Mouse (Mus musculus): ENCODE measurements around the gene Plscr2.
A peak's percentile ranks its signal among the peaks of the same experiment; 100 is the strongest.

Gene Plscr2

GRCm38 (mm10) chr9:92275486-92276207, at the start of gene Plscr2:
Plscr2 (plus strand) TSS chr9:92275602.
- DNase-seq: no peak

- DNase-seq: no peak
Measured at GRCm38 (mm10) chr9:92226127-92226655, 49.2 kb upstream of the Plscr2 start.

DNA sequence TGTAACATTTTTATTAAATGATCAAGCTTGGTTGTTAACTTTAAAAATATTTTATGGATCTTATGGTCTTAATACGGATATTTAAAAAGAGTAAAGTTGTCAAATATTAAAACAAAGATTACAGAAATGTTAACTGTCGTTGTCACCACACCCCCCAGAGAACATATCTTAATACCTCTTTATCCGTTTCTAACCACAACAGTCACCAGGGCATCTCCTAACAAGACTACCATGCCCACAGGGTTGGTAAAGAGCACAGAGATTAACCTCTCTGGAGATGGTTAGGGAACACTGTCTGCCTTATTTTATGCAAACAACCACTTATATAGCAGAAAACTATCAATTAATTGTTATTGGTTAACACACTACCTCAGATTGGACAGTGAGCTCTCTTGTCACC, 48.6 kb upstream of the Plscr2 start:
- DNase-seq: no peak

DNA sequence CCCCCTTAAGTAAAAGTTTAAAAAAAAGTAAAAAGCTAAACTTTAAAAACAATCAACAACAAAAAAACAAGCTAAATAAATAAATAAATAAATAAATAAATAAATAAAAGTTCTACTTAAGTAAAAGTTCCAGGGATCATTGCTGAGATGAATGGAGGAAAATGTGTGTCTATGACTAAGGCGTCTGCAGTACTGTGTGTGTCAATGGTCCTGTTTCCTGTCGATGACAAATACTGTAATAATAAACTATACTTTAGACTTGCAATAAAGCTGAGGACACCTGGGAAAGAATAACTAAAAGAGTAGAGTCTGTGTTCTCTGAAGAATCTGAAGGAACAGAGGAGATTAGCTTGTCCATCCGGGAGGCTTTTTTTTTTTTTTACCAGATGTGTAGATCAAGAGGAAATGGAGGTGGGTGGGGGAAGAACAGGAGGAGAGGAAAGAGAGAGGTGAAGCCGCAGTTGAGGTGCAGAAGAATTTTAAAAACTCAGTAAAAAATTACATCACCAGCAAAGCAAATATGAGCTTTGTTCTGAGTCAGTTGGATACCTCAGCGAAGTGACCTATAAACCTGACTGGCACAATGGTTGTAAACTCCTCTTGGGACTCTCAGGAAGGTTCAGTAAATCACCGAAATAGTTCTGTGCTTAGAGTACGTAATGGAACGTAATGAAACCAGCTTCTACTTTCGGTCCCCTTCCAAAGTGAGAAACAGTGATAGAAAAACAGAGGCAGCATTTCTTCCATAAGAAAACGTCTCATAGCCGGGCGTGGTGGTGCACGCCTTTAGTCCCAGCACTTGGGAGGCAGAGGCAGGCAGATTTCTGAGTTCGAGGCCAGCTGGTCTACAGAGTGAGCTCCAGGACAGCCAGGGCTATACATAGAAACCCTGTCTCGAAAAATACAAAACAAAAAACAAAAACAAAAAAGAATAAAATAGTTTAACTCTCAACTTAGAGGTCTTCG, 46.3 kb upstream of the Plscr2 start:
- no peak for DNase-seq

GRCm38 (mm10) chr9:92229833-92230205, 45.6 kb upstream of the Plscr2 start:
- no peak for DNase-seq

DNA sequence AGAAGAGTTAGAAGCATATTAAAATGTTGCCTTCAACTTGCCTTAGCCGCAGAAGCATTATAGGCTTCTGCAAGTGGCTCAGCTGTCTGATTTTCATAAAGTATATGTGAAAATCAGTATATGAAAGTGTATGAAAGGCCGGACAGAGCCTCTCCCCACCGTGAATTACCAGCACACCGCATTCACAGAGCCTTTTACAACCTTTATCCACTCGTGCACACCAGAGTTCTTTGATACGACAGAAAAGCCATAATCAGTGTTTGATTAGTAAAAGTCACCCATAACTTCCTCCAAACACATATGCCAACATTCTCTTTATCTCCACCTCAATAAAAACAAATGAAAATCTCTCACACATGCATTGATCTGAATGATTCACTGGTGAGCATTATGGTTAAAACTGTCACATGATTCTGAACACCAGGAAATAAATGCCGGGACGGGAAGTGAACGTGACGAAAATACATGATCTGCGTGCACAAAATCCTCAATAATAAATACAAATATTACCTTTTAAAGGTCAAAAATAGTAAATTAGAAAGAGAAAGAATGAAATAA, 40.4 kb upstream of the Plscr2 start:
- DNase-seq: no peak

- DNase-seq: no peak
Measured at GRCm38 (mm10) chr9:92248773-92249446, 26.5 kb upstream of the Plscr2 start.

- no peak for DNase-seq
Measured at GRCm38 (mm10) chr9:92249447-92249852, 26.0 kb upstream of the Plscr2 start, which contains the start of gene Plscr1. Plscr1 (plus strand) TSS chr9:92249750.

- peak; percentile 36 for DNase-seq
Measured at GRCm38 (mm10) chr9:92249987-92250772, 25.2 kb upstream of the Plscr2 start.

GRCm38 (mm10) chr9:92252718-92253117, 22.7 kb upstream of the Plscr2 start:
- no peak for DNase-seq

- DNase-seq: no peak
Measured at GRCm38 (mm10) chr9:92253585-92254321, 21.6 kb upstream of the Plscr2 start.

- no peak for DNase-seq
Measured at GRCm38 (mm10) chr9:92260481-92261159, 14.8 kb upstream of the Plscr2 start.

GRCm38 (mm10) chr9:92265719-92266118, 9.7 kb upstream of the Plscr2 start:
- DNase-seq: no peak

DNA sequence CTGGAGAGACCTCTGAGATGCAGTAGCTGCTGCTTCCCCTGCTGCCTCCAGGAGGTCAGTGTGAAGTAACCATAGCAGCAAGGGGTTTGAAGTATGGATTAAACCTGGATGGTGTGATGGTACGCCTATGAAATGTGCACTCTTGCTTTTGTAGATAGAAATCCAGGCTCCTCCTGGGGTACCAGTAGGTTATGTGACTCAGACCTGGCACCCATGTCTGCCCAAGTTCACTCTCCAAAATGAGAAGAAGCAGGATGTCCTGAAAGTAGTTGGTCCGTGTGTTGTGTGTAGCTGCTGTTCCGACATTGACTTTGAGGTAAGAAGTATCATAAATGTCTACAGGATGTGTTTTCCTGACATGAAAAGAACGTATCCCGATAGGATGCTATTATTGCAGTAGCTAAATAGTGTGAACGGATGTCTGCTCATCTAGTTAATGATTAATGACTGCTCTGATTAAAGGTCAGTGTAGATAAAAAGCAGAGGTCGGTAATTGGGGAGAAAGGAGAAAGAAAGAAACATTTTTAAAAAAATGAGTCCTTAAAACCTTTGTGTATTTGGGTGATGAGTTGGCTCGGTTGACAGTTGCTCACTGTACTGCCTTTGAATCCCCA, 8.7 kb upstream of the Plscr2 start:
- no peak for DNase-seq

DNA sequence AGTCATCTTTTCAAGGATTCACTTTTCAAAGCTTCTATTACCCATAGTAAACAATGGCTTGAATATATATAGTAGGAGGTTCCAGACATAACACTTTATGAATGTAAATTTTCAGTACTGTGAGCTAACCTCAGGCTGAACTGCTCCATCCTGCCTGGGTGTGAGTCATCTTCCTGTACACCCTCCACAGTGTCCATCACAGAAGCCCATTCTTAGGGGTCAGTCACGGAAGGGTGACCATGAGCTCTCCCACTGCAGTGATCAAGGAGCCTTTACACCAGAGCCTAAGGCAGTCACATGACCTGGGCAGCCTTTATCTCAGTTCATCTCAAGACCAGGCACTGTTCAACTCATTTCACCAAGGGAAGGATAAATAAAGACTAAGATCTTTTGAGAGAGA, 7.7 kb upstream of the Plscr2 start:
- no peak for DNase-seq

- DNase-seq: no peak
Measured at GRCm38 (mm10) chr9:92269829-92270404, 5.5 kb upstream of the Plscr2 start.

GRCm38 (mm10) chr9:92270927-92271326, 4.5 kb upstream of the Plscr2 start:
- DNase-seq: peak; percentile 26

GRCm38 (mm10) chr9:92272650-92273049, 2.8 kb upstream of the Plscr2 start:
- no peak for DNase-seq

GRCm38 (mm10) chr9:92273271-92273670, 2.1 kb upstream of the Plscr2 start:
- no peak for DNase-seq

Measured in right cerebral cortex, postnatal 4 days (tissue).